Mouse (Mus musculus) naive thymus-derived CD4-positive, alpha-beta T cell, adult 2 months (primary cell): Measurements from ENCODE around the gene Cog6.
"Not testable (repeated sequence)": the region's sequence is repeated elsewhere in the genome, so short reads cannot be mapped to it uniquely, and the experiment has no call there.

ENCODE experiments used
- DNase-seq: peaks from one replicate; pipeline ENCODE4 v3.0.0-alpha.2; 2011; ENCODE audit warnings: low read depth

The Cog6 gene

DNA sequence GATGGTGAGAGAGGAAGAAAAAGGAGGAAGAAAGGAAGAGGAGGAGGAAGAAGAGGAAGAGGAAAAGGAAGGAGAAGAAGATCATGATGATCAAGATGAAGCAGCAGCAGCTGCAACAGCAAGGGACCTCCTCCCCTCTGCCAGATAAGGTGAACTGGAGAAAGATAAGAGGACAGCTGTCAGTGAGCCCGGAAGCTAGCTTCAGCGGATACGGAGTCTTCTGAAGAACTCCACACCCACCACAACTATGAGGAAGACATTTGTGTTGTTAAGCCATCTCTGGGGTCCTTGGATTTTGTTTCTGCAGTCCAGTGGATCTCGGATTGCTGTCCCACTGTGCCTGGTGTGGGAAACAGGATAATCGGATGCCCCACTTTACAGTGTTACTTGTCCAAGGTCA lies 15.4 kb upstream of the Cog6 start:
- DNase-seq, result peak; percentile 67

DNA sequence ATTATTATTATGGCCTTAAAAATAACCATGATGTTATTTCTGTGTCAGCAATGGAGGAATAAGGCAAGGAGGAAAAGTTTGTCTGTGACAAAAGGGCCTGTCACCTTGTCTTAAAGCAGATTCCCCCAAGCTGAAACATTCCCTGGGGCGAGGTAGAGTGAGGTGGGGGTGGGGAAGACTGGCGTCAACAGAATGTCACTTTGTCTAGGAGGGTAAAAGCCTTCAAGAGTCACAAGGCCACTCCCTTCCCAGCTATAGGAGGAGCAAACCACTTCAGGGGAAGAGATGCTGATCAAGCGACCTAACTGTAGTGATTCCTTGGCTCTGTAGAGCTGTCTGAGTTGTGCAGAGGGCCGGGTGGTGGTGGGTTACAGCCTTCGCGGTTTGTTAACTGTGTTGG lies 14.5 kb upstream of the Cog6 start:
- DNase-seq, result no peak

DNA sequence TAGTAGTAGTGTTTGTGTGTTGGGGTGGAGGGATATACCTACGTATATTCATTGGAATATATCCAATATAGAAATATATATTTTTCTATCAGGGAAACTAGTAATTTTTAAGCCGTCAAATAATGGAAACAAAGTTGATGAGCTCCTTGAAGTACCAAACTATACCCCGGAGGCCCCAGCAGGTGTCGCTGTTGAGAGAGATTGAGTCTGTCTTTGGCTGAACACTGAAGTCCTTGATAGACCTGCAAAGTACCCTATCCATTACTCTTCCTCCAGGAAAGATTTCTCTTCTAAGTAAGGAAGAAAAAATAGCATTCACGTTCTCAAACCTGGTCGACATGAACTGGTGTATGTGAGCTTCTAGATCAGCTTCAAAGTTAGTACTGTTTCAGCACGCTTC lies 12.0 kb upstream of the Cog6 start:
- peak; percentile 86 for DNase-seq

DNA sequence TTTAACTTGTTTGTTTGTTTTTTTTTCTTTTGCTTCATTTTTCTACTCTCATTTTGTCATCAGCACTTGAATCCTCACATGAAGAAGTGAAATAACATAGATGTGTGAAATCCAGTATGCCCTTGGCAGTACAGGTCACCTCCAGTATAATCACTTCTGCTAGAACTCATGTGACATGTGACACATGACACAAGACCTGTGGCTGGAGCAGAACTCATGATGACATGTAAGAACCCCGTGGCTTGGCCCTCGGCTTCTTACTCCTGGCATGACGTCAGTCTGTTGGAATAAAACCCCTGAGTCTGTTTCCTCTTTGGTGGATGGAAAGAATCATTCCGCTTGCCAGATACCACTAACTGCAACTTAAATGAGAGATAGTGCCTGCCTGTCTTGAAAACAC lies 10.3 kb upstream of the Cog6 start:
- no peak for DNase-seq

- no peak for DNase-seq
These were observed 9.6 kb downstream of the Cog6 start for GRCm38 (mm10) chr3:53007411-53007810.

GRCm38 (mm10) chr3:53004406-53005114 lies 12.5 kb downstream of the Cog6 start:
- peak; percentile 71 for DNase-seq

DNA sequence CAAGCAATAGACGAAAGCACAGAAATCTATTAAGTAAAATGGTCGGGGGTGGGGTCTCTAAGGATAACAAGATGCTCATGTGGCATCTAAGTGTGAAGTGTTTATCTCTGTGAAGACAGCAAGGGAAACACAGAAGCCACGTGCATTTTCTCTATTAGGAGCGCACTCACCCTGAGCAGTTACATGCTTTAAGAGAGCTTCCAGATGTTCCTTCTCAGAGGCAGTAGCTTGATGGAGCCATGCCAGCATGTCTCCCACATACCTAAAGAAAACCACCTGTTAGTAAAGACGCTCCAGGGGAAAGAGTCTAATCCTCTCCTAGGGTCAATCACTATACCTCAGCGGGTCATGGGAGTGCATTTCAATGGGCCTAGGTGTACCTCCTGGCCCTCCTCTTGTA lies 15.0 kb downstream of the Cog6 start:
- DNase-seq, result no peak

- DNase-seq, result no peak
These were observed 17.0 kb downstream of the Cog6 start for GRCm38 (mm10) chr3:52999996-53000395.

- no peak for DNase-seq
These were observed 17.9 kb downstream of the Cog6 start for GRCm38 (mm10) chr3:52999016-52999744.

GRCm38 (mm10) chr3:52997381-52997780 lies 19.7 kb downstream of the Cog6 start:
- DNase-seq, result no peak

- DNase-seq, result no peak
These were observed 20.4 kb downstream of the Cog6 start for GRCm38 (mm10) chr3:52996635-52997034.

GRCm38 (mm10) chr3:52994666-52995065 lies 22.4 kb downstream of the Cog6 start:
- DNase-seq, result peak; percentile 28

DNA sequence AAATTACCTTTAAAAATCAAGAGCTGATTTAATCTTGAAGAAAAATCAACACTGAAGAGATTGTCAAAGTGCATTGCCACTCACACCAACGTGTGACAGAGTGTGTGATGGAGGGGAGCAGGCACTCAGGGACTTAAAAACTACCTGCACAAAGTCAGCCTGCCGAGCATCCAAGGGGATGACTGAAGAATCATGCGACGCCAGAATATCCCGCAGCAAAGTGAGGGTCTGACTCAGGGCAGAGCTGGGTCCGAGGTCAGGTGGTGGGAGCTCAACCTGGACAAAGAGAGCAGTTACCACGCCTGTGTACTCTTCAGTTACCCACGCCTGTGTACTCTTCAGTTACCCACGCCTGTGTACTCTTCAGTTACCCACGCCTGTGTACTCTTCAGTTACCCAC lies 23.7 kb downstream of the Cog6 start:
- DNase-seq, result no peak

DNA sequence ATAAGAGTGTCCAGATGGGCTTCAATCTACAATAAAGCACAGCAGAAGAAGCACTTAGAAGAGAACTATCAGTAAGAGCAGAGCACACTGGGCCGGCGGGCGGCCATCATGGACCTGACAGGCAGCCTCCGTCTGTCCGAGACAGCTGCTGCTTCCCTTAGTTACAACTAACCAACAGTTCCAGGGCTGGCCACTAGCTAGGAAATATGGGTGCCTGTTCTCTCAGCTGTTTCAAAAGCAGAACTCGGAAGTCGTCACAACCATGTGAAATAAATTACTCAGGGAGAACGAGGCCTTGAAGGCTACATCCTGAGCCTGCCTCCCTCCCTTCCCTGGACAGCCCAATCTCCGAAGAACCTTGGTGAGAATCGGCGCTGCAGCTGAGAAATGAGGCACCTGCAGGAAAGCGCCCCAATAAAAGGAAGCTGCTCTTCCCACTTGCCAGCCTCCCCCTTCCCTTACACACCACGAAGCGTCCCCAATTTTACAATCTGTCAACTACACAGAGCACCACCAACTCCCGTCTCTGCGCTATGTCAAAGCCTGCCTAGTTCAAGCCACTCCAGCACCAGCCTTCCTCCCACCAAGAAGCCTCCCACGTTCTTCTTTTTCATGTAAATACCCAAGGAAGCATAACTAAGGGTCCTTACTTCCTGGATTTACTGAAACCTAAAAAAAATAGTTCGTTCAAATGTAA lies 26.8 kb downstream of the Cog6 start:
- DNase-seq, result peak; percentile 16

- not testable (repeated sequence) for DNase-seq
These were observed 31.5 kb downstream of the Cog6 start for GRCm38 (mm10) chr3:52985508-52985941.

DNA sequence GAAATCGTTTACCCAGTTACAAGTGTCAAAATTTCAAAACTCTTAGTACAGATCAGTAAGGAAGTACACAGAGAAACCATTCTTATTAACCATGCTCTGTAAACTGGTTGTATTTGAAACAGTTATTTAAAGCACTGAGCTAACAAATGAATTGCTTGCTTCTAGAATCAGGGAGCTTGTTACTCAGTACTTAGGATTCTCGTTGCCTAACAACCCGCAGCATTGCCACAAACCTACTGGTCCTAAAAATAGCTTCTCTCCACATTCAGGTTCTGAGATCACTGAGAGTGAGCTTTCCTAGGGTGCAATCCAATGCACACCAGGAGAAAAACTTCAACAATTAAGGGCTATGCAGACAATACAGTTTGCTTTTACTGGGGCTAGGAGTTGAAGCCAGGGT lies 33.3 kb downstream of the Cog6 start:
- no peak for DNase-seq

GRCm38 (mm10) chr3:52982993-52983392 lies 34.0 kb downstream of the Cog6 start:
- DNase-seq, result no peak

DNA sequence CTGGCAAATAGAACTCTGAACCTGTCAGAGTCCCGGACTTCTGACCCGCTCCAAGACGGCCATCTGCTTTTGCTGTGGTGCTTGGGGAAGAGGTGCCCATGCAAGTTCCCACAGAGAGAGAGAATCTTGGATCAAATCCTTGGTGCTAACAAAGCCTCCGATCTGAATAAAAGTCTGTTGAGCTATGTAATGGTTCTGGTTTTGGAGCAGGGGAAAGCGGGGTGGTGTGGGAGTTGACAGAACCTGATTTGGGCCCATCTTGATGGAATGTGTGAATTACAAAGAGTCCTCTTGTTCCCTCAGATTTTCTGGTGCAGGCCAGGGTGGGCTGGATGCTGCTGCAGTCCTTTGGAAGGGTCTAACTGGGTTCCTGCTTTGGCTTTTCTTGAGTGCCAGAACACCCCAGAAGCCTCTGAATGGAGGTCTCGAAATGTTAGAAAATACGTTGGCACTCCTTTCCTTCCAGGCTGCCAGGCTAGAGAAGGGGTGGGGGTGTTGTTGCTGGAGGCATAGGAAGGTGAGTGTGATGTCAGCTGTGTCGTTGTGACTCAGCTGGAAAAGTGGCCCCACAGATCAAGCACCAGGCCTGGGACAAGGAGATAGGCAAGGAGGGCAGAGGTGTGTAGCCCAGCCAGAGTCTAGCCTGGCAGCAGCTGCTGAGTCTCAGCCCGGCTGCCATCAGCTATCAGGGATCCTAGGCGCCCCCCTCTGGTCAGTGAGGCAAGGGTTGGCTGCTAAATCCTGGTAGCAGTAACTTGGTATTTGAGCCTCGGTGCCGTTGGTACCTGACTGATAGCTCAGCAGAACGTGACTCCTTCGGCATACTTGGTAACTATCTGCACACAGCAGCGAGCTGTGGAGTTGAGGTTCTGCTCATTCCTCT lies 42.1 kb downstream of the Cog6 start:
- peak; percentile 85 for DNase-seq

GRCm38 (mm10) chr3:52972916-52973315 lies 44.1 kb downstream of the Cog6 start:
- DNase-seq, result peak; percentile 24

DNA sequence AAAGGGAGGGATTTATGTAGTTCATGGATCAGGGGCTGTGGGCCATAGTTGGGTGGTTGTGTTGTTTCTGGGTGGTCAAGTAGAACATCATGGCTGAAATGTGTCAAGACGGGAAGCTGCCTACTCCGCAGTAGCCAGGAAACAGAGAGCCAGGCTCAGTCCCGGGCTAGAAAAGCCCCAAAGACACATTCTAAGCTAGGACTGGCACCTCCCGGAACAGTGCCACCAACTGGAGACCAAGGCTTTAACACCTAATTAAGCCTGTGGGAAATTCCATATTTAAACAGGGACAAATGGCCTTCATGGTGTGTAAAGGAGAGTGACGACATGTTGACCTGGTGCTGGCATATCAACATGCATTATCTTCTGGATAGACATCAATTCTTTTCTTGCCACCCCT lies 50.0 kb downstream of the Cog6 start:
- no peak for DNase-seq

DNA sequence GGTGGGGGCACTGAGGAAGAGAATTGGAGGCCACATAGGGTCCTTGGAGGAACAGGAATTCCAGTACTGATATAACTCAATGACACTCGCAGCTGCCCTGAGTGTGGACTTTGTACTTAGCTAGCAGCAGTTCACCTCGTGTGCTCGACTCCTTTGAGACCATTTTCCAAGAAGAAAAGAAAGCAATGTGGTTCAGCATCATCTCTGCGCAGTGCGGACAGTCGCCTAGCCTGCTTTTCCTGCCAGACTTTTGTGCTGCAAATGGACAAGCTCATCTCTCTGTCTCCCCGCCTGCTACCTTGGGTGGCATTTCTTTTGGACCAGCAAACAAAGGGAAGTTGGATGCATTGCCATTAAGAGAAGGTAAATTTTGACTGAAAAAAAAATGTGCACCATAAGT lies 52.8 kb downstream of the Cog6 start:
- no peak for DNase-seq

DNA sequence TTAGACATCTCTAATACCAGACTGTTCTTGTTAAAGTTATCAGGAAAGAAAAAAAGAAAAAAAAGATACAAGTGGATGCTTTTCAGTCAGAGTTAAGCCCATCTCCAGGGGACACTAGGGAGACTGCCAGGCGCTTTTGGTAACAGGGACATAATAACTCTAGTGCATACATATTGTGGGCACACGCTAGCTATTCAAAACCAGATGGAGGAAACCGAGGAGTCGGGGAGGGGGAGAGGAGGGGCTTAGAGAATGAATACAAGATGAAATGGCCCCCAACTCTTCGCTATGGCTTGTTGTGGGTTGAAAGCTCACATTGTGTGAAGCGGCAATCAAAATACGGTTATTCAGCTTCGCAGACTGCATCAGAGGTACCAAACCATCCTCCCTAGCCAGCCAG lies 53.6 kb downstream of the Cog6 start:
- DNase-seq, result no peak
